Mouse (Mus musculus) kidney, postnatal 0 days (tissue): Measurements from ENCODE around the gene Fbxw7. TPM values are rescaled to one million over a fixed set of nuclear protein-coding genes. Genes with fewer than 3 reads are reported as not detected.

Experiments
- ATAC-seq: fragments of 200-750 bp; cut with Nextera tagmentation; replicated peaks from 2 replicates; pipeline ENCODE4 v1.8.0; 2017; ENCODE audit warnings: low read depth, moderate number of reproducible peaks, moderate TSS enrichment, moderate library complexity; ENCODE audit not compliant: low FRiP score
- DNase-seq: peaks from one replicate; pipeline ENCODE4 v3.0.0-alpha.2; 2016; ENCODE audit warnings: low spot score
- H3K27ac ChIP-seq: fragments of 300-500 bp; sonication (generic); 2 replicates; pipeline ENCODE4 v1.5.1; 2014; ENCODE audit warnings: mild to moderate bottlenecking
- H3K27me3 ChIP-seq: fragments of 300-500 bp; sonication (generic); 2 replicates; pipeline ENCODE4 v1.6.1; 2014; ENCODE audit warnings: low read length, mixed read lengths; ENCODE audit not compliant: insufficient read depth
- H3K36me3 ChIP-seq: fragments of 300-500 bp; sonication (generic); 2 replicates; pipeline ENCODE4 v1.6.1; 2014; ENCODE audit warnings: low read length, mixed read lengths; ENCODE audit not compliant: insufficient read depth
- H3K4me1 ChIP-seq: fragments of 300-500 bp; sonication (generic); replicated peaks from 2 replicates; pipeline ENCODE4 v1.6.1; 2014; ENCODE audit warnings: antibody characterized with exemption, low read length, mixed read lengths; ENCODE audit not compliant: insufficient read depth
- H3K4me2 ChIP-seq: fragments of 300-500 bp; sonication (generic); 2 replicates; pipeline ENCODE4 v1.6.1; 2014; ENCODE audit warnings: mild to moderate bottlenecking, low read length, moderate library complexity, mixed read lengths
- H3K4me3 ChIP-seq: fragments of 300-500 bp; sonication (generic); replicated peaks from 2 replicates; pipeline ENCODE4 v1.5.1; 2014; ENCODE audit warnings: low read depth, low read length
- H3K9ac ChIP-seq: fragments of 300-500 bp; sonication (generic); 2 replicates; pipeline ENCODE4 v1.6.1; 2014; ENCODE audit warnings: low read depth, low read length
- H3K9me3 ChIP-seq: fragments of 300-500 bp; sonication (generic); replicated peaks from 2 replicates; pipeline ENCODE4 v1.6.1; 2016; ENCODE audit warnings: low read length, inconsistent platforms, mixed read lengths
- CTCF ChIP-seq: IDR thresholded peaks from 2 replicates; pipeline ENCODE4 v1.5.1; 2016; ENCODE audit warnings: antibody characterized with exemption, low read depth, mild to moderate bottlenecking, moderate library complexity
- WGBS: fragments of 180-500 bp; shearing (Covaris S2); extraction: QIAGEN DNeasy Blood & Tissue Kit; methylation state at CpG from one replicate; pipeline ENCODE4 v1.1.7; 2014; 5-methylcytosine and 5-hydroxymethylcytosine counted together
- polyA plus RNA-seq: library from polyadenylated mRNA; unstranded; fragments of >200 nt; fragmentation: Nextera tagmentation; extraction: Ambion mirVana; gene quantifications from 2 replicates; pipeline ENCODE4 v1.2.1, GENCODE M21; 2015

Gene Fbxw7
- polyA plus RNA-seq, 1 experiment from 2014 or later, result 7.6 TPM

DNA sequence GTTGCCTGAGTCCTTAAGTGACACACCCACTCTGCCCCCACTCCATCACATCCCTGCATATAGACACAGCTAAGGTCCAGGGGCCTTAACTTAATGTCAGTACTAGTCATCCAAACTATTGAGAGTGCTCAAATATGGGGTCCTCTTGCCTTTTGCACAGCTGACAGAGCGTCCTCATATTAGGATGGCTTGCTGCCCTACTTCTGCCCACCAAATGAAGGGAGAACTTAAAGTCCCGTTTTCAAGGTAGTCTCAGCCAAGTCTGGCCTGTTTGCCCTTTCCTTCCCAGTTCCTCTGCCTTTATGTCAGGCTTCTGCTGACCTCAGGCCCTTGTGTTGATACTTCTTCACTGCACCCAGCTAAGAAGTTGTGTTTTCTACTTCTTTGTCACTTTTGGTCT, 157.8 kb downstream of the Fbxw7 start:
- Histone ChIP-seq H3K36me3 (peaks cover 19% of the 10 kb centered on the region; the same call in 1 of the 2 replicates), H3K9me3 (no peaks in the 10 kb centered on the region), H3K4me2 (no peak overlapping the region), H3K4me1 (no peaks in the 10 kb centered on the region), H3K4me3 (no peak overlapping the region), H3K9ac (no peak overlapping the region), H3K27me3 (no peaks in the 10 kb centered on the region), H3K27ac (no peak overlapping the region)
- 83% methylated on average over 2 of the region's 2 CpGs for WGBS
- ATAC-seq (no peak), DNase-seq (no peak)
- TF ChIP-seq CTCF, result no peak

DNA sequence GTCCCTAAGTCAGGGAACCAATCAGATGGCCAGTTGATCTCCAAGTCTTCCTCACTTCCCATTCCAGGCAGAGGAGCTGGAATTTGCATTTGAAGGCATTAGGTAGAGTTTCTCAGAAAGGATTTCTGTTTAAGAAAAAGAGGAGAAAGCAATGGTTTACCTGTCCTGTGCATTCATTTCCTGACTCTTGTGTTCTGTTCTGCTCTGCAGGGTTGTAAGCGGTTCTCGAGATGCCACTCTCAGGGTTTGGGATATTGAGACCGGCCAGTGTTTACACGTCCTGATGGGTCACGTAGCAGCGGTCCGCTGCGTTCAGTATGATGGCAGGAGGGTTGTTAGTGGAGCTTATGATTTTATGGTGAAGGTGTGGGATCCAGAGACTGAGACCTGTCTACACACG, 159.1 kb downstream of the Fbxw7 start:
- H3K9me3 ChIP-seq, result no peaks in the 10 kb centered on the region
- 86% methylated on average over 9 of the region's 9 CpGs for WGBS
- H3K4me2 ChIP-seq, result no peak overlapping the region
- no peak overlapping the region for H3K9ac ChIP-seq
- H3K4me3 ChIP-seq, result no peak overlapping the region
- ATAC-seq, result no peak
- no peak for TF ChIP-seq CTCF
- no peak for DNase-seq
- peaks cover 19% of the 10 kb centered on the region; the same call in 1 of the 2 replicates for H3K36me3 ChIP-seq
- H3K27ac ChIP-seq, result no peak overlapping the region
- H3K4me1 ChIP-seq, result no peaks in the 10 kb centered on the region
- no peaks in the 10 kb centered on the region for H3K27me3 ChIP-seq

- 0 out of 2 replicates have a peak, but pooled peaks cover 5% of the 10 kb centered on the region for H3K36me3 ChIP-seq
- ATAC-seq (no peak), DNase-seq (no peak)
- no peaks in the 10 kb centered on the region for H3K4me1 ChIP-seq
- no peak overlapping the region for H3K9ac ChIP-seq
- no peak overlapping the region for H3K27ac ChIP-seq
- no peak overlapping the region for H3K4me3 ChIP-seq
- no peak for TF ChIP-seq CTCF
- no peaks in the 10 kb centered on the region for H3K27me3 ChIP-seq
- H3K9me3 ChIP-seq, result no peaks in the 10 kb centered on the region
- H3K4me2 ChIP-seq, result no peak overlapping the region
- WGBS, result 58% methylated on average over 11 of the region's 11 CpGs
Observed at GRCm38 (mm10) chr3:84978676-84979075, 163.6 kb downstream of the Fbxw7 start.

GRCm38 (mm10) chr3:84980158-84980557, 165.1 kb downstream of the Fbxw7 start:
- no peak for TF ChIP-seq CTCF
- ATAC-seq, result no peak

GRCm38 (mm10) chr3:84982688-84983087, 167.6 kb downstream of the Fbxw7 start:
- Histone ChIP-seq H3K9ac (no peak overlapping the region), H3K36me3 (no peaks in the 10 kb centered on the region), H3K27ac (no peak overlapping the region), H3K27me3 (no peaks in the 10 kb centered on the region), H3K4me3 (no peak overlapping the region), H3K9me3 (no peaks in the 10 kb centered on the region), H3K4me1 (no peaks in the 10 kb centered on the region), H3K4me2 (no peak overlapping the region)
- TF ChIP-seq CTCF, result no peak
- DNase-seq (no peak), ATAC-seq (no peak)
- 60% methylated on average over 4 of the region's 4 CpGs for WGBS

More at GRCm38 (mm10) chr3:84980158-84980557, 165.1 kb downstream of the Fbxw7 start:
- no peaks in the 10 kb centered on the region for H3K27me3 ChIP-seq
- WGBS, result 100% methylated on average over 2 of the region's 2 CpGs
- DNase-seq, result no peak
- no peak overlapping the region for H3K27ac ChIP-seq
- H3K4me1 ChIP-seq, result no peaks in the 10 kb centered on the region
- H3K4me3 ChIP-seq, result no peak overlapping the region
- H3K9ac ChIP-seq, result no peak overlapping the region
- 0 out of 2 replicates have a peak, but pooled peaks cover 5% of the 10 kb centered on the region for H3K36me3 ChIP-seq
- no peak overlapping the region for H3K4me2 ChIP-seq
- H3K9me3 ChIP-seq, result no peaks in the 10 kb centered on the region

DNA sequence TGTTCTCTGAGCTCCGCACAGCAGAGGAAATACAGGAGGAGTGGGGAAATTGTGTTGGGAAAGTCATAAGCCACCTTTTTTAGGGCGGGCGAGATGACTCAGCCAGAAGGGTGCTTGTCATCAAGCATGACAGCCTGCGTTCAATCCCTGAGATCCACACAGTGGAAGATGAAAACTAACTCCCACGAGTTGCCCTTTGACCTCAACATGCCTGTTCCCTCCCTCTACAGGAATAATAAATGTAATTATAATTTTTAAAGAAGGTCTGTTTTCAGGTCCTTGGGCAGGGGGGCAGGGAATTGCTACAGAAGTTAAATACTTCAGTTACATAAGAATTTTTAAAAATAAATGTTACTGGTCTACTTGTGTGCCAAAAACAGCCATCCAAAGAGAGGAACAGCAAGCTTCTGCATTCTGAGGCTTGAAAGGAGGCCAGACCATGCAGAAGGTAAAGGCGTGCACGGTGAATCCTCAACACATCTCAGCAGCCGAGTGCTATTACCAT, 170.1 kb downstream of the Fbxw7 start:
- no peak overlapping the region for H3K4me2 ChIP-seq
- DNase-seq, result no peak
- ATAC-seq, result no peak
- H3K4me1 ChIP-seq, result no peaks in the 10 kb centered on the region
- no peaks in the 10 kb centered on the region for H3K27me3 ChIP-seq
- H3K9me3 ChIP-seq, result no peaks in the 10 kb centered on the region
- H3K36me3 ChIP-seq, result no peaks in the 10 kb centered on the region
- H3K9ac ChIP-seq, result no peak overlapping the region
- 79% methylated on average over 8 of the region's 8 CpGs for WGBS
- TF ChIP-seq CTCF, result no peak
- H3K27ac ChIP-seq, result no peak overlapping the region
- no peak overlapping the region for H3K4me3 ChIP-seq

DNA sequence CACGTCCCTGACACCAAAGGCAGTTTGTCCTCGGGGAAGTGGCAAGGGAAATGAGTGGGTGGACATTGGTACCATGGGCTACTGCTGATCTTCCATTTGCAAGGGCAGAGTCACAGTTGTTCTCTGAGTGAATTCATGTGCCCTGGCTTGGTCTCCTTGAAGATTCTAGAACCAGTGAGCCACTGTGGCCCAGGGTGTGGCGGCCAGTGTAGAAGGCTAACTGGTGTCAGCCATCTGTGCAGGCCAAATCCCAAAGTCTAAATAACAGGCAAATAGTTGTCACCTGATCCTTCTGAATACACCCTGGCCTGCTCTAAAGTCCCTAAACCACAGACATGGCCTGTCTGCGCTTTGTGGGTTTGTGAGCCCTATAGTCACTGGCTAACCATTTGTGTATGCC, 173.8 kb downstream of the Fbxw7 start:
- Histone ChIP-seq H3K27me3 (no peaks in the 10 kb centered on the region), H3K4me1 (no peaks in the 10 kb centered on the region), H3K9ac (no peak overlapping the region), H3K9me3 (no peaks in the 10 kb centered on the region), H3K27ac (no peak overlapping the region), H3K4me2 (no peak overlapping the region), H3K4me3 (no peak overlapping the region), H3K36me3 (no peaks in the 10 kb centered on the region)
- DNase-seq (no peak), ATAC-seq (no peak)
- no peak for TF ChIP-seq CTCF
- WGBS, result 83% methylated on average over 4 of the region's 4 CpGs
